Mouse (Mus musculus) forebrain, embryonic 15.5 days (tissue): ENCODE measurements around the gene Gpsm1. TPM values are rescaled to one million over a fixed set of nuclear protein-coding genes. Genes with fewer than 3 reads are reported as not detected.

ENCODE experiments used
- ATAC-seq: fragments of 200-750 bp; cut with Nextera tagmentation; replicated peaks from 2 replicates; pipeline ENCODE4 v1.8.0; 2017; ENCODE audit warnings: mild to moderate bottlenecking, moderate TSS enrichment, moderate library complexity
- H3K27ac ChIP-seq: fragments of 300-500 bp; sonication (generic); replicated peaks from 2 replicates; pipeline ENCODE4 v1.5.1; 2015; ENCODE audit warnings: mild to moderate bottlenecking, inconsistent platforms
- H3K27me3 ChIP-seq: fragments of 300-500 bp; sonication (generic); 2 replicates; pipeline ENCODE4 v1.6.1; 2015; ENCODE audit warnings: inconsistent platforms
- H3K36me3 ChIP-seq: fragments of 300-500 bp; sonication (generic); 2 replicates; pipeline ENCODE4 v1.6.1; 2015; ENCODE audit warnings: mild to moderate bottlenecking, inconsistent platforms
- H3K4me1 ChIP-seq: fragments of 300-500 bp; sonication (generic); 2 replicates; pipeline ENCODE4 v1.6.1; 2015; ENCODE audit warnings: inconsistent platforms
- H3K4me2 ChIP-seq: fragments of 300-500 bp; sonication (generic); replicated peaks from 2 replicates; pipeline ENCODE4 v1.6.1; 2015; ENCODE audit warnings: mild to moderate bottlenecking, inconsistent platforms
- H3K4me3 ChIP-seq: fragments of 300-500 bp; sonication (generic); 2 replicates; pipeline ENCODE4 v1.5.1; 2015; ENCODE audit warnings: mild to moderate bottlenecking, inconsistent platforms
- H3K9ac ChIP-seq: fragments of 300-500 bp; sonication (generic); replicated peaks from 2 replicates; pipeline ENCODE4 v1.6.1; 2015; ENCODE audit warnings: mild to moderate bottlenecking, inconsistent platforms
- H3K9me3 ChIP-seq: fragments of 300-500 bp; sonication (generic); 2 replicates; pipeline ENCODE4 v1.6.1; 2016; ENCODE audit warnings: inconsistent platforms
- WGBS: fragments of 180-500 bp; shearing (Covaris S2); methylation state at CpG from one replicate; pipeline ENCODE4 v1.1.7; 2015; ENCODE audit warnings: mixed read lengths; 5-methylcytosine and 5-hydroxymethylcytosine counted together
- polyA plus RNA-seq: library from polyadenylated mRNA; unstranded; fragments of >200 nt; fragmentation: Nextera tagmentation; extraction: Ambion mirVana; gene quantifications from 2 replicates; pipeline ENCODE4 v1.2.1, GENCODE M21; 2015

Gene Gpsm1
- polyA plus RNA-seq, 1 experiment from 2014 or later = 151 TPM

- no peak overlapping the region for H3K4me3 ChIP-seq
- H3K27ac ChIP-seq = no peak overlapping the region
- no peak overlapping the region for H3K4me2 ChIP-seq
- no peaks in the 10 kb centered on the region for H3K9me3 ChIP-seq
- no peaks in the 10 kb centered on the region for H3K27me3 ChIP-seq
- WGBS = 92% methylated on average over 1 of the region's 1 CpGs
- no peak overlapping the region for H3K9ac ChIP-seq
- ATAC-seq = no peak
- peaks cover 22% of the 10 kb centered on the region for H3K4me1 ChIP-seq
- no peaks in the 10 kb centered on the region for H3K36me3 ChIP-seq
These were observed 1.9 kb upstream of the Gpsm1 start for GRCm38 (mm10) chr2:26313394-26313793.

- H3K4me3 ChIP-seq = peak overlapping the region; percentile 80
- no peaks in the 10 kb centered on the region for H3K9me3 ChIP-seq
- no peaks in the 10 kb centered on the region for H3K27me3 ChIP-seq
- H3K27ac ChIP-seq = peak overlapping the region; percentile 96
- ATAC-seq = no peak
- peaks cover 33% of the 10 kb centered on the region for H3K4me1 ChIP-seq
- H3K4me2 ChIP-seq = peak overlapping the region; percentile 84; the same call in 1 of the 2 replicates
- no peaks in the 10 kb centered on the region for H3K36me3 ChIP-seq
- peak overlapping the region; percentile 96; the same call in 1 of the 2 replicates for H3K9ac ChIP-seq
- 63% methylated on average over 13 of the region's 13 CpGs for WGBS
These were observed 839 bp upstream of the Gpsm1 start for GRCm38 (mm10) chr2:26314281-26315071.

GRCm38 (mm10) chr2:26315925-26316311 lies 603 bp downstream of the Gpsm1 start:
- Histone ChIP-seq H3K27me3 (no peaks in the 10 kb centered on the region), H3K36me3 (no peaks in the 10 kb centered on the region), H3K4me2 (peak overlapping the region; percentile 84), H3K27ac (peak overlapping the region; percentile 96), H3K4me3 (peak overlapping the region; percentile 80), H3K4me1 (peaks cover 41% of the 10 kb centered on the region), H3K9ac (peak overlapping the region; percentile 96), H3K9me3 (no peaks in the 10 kb centered on the region)
- WGBS = under 1% methylated on average over 11 of the region's 11 CpGs
- ATAC-seq = peak; percentile 17

- Histone ChIP-seq H3K4me3 (peak overlapping the region; percentile 80), H3K36me3 (no peaks in the 10 kb centered on the region), H3K4me1 (peaks cover 41% of the 10 kb centered on the region), H3K4me2 (peak overlapping the region; percentile 84), H3K9me3 (no peaks in the 10 kb centered on the region), H3K27ac (peak overlapping the region; percentile 96), H3K27me3 (no peaks in the 10 kb centered on the region), H3K9ac (peak overlapping the region; percentile 96)
- WGBS = 35% methylated on average over 9 of the region's 9 CpGs
- no peak for ATAC-seq
These were observed 1.4 kb downstream of the Gpsm1 start for GRCm38 (mm10) chr2:26316576-26317246.

GRCm38 (mm10) chr2:26317371-26317770 lies 2.1 kb downstream of the Gpsm1 start:
- Histone ChIP-seq H3K4me3 (peak overlapping the region; percentile 80), H3K4me1 (peaks cover 41% of the 10 kb centered on the region), H3K4me2 (peak overlapping the region; percentile 84), H3K27ac (peak overlapping the region; percentile 96; the same call in 1 of the 2 replicates), H3K9ac (peak overlapping the region; percentile 96), H3K36me3 (peaks cover 2% of the 10 kb centered on the region; the same call in 1 of the 2 replicates), H3K27me3 (no peaks in the 10 kb centered on the region), H3K9me3 (no peaks in the 10 kb centered on the region)
- no peak for ATAC-seq
- 71% methylated on average over 3 of the region's 3 CpGs for WGBS

- no peaks in the 10 kb centered on the region for H3K27me3 ChIP-seq
- H3K4me2 ChIP-seq = peak overlapping the region; percentile 84
- H3K4me1 ChIP-seq = peaks cover 41% of the 10 kb centered on the region
- ATAC-seq = no peak
- no peak overlapping the region; the same call in 1 of the 2 replicates for H3K9ac ChIP-seq
- H3K27ac ChIP-seq = no peak overlapping the region
- H3K36me3 ChIP-seq = peaks cover 5% of the 10 kb centered on the region; the same call in 1 of the 2 replicates
- H3K9me3 ChIP-seq = no peaks in the 10 kb centered on the region
- 91% methylated on average over 3 of the region's 3 CpGs for WGBS
- H3K4me3 ChIP-seq = no peak overlapping the region
These were observed 2.8 kb downstream of the Gpsm1 start for GRCm38 (mm10) chr2:26317991-26318672.

- no peaks in the 10 kb centered on the region for H3K27me3 ChIP-seq
These were observed 3.8 kb downstream of the Gpsm1 start for GRCm38 (mm10) chr2:26319109-26319508.

GRCm38 (mm10) chr2:26319519-26320244 lies 4.4 kb downstream of the Gpsm1 start:
- peaks cover 41% of the 10 kb centered on the region for H3K4me1 ChIP-seq
- no peaks in the 10 kb centered on the region for H3K9me3 ChIP-seq
- no peak overlapping the region for H3K4me2 ChIP-seq
- H3K36me3 ChIP-seq = peaks cover 20% of the 10 kb centered on the region
- no peaks in the 10 kb centered on the region for H3K27me3 ChIP-seq
- no peak overlapping the region for H3K27ac ChIP-seq
- no peak overlapping the region for H3K9ac ChIP-seq
- WGBS = 92% methylated on average over 13 of the region's 13 CpGs
- ATAC-seq = no peak
- H3K4me3 ChIP-seq = no peak overlapping the region

More at GRCm38 (mm10) chr2:26319109-26319508, 3.8 kb downstream of the Gpsm1 start:
- no peak overlapping the region for H3K4me2 ChIP-seq
- H3K4me3 ChIP-seq = no peak overlapping the region
- no peak overlapping the region for H3K9ac ChIP-seq
- peaks cover 41% of the 10 kb centered on the region for H3K4me1 ChIP-seq
- no peaks in the 10 kb centered on the region for H3K9me3 ChIP-seq
- no peak for ATAC-seq
- peaks cover 14% of the 10 kb centered on the region for H3K36me3 ChIP-seq
- no peak overlapping the region for H3K27ac ChIP-seq
- WGBS = 89% methylated on average over 9 of the region's 9 CpGs

GRCm38 (mm10) chr2:26320245-26321185 lies 5.2 kb downstream of the Gpsm1 start:
- H3K9ac ChIP-seq = no peak overlapping the region
- WGBS = 84% methylated on average over 14 of the region's 14 CpGs

GRCm38 (mm10) chr2:26323589-26324325 lies 8.4 kb downstream of the Gpsm1 start:
- H3K9me3 ChIP-seq = no peaks in the 10 kb centered on the region
- H3K9ac ChIP-seq = no peak overlapping the region
- H3K36me3 ChIP-seq = peaks cover 54% of the 10 kb centered on the region
- H3K4me2 ChIP-seq = no peak overlapping the region
- H3K4me3 ChIP-seq = no peak overlapping the region
- peaks cover 16% of the 10 kb centered on the region for H3K4me1 ChIP-seq
- no peak overlapping the region for H3K27ac ChIP-seq
- 94% methylated on average over 13 of the region's 13 CpGs for WGBS
- ATAC-seq = no peak
- no peaks in the 10 kb centered on the region for H3K27me3 ChIP-seq

More at GRCm38 (mm10) chr2:26320245-26321185, 5.2 kb downstream of the Gpsm1 start:
- H3K4me2 ChIP-seq = no peak overlapping the region
- no peak overlapping the region for H3K27ac ChIP-seq
- peaks cover 28% of the 10 kb centered on the region for H3K36me3 ChIP-seq
- H3K4me1 ChIP-seq = peaks cover 41% of the 10 kb centered on the region
- H3K27me3 ChIP-seq = no peaks in the 10 kb centered on the region
- H3K9me3 ChIP-seq = no peaks in the 10 kb centered on the region
- H3K4me3 ChIP-seq = no peak overlapping the region
- no peak for ATAC-seq
